Mouse (Mus musculus) cerebellum, postnatal 4 days (tissue): Measurements from ENCODE around the gene 1700025C18Rik.

ENCODE experiments used
- DNase-seq, 2 experiments: peaks; one replicate each; pipeline ENCODE4 v3.0.0; 2022; ENCODE audit warnings: low spot score in 2 of 2, mixed read lengths in 1 of 2

Gene 1700025C18Rik

DNA sequence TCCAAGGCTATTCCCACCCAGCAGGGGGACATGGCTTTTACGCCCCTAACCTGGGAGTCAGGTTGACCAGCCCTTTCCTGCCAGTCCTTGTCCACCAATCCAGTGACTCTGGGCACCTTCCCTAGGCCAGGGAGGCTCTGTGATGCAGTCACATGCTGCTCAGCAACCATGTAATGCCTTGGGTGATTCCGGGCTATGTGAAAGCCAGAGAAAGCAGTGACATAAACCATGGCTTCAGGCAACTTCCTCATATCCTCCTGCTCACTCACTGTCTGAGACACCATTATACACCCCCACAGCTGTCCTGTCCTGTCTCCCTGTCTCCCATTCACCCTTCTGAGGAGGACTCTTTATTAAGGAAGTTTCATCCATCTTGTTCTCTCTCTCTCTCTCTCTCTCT, at the start of gene 1700025C18Rik:
Gene 1700025C18Rik, minus strand, starts transcription at position 101 of the 400 bp plus-strand sequence.
- no peak for DNase-seq

DNA sequence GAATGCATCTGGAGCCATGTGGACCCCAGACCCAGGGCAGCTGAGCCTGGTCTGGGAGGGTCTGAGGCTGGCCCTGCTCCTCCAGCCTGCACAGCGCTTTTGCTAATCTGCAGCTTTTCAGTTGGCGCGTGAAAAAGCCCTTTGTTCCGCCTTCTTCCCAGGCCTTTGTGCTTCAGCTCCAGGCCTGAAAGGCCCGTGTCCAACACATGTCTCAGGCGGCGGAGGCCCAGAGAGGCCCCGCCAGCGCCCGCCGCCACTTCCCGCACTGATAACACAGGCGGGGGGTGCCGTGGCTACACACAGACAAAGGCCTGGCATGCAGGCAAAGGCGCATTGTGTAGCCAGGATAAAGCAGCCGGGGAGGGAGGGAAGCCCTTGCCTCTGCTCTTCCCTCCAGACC, 45.5 kb upstream of the 1700025C18Rik start:
- peak in 1 of 2 experiments; percentile 31 for DNase-seq

DNA sequence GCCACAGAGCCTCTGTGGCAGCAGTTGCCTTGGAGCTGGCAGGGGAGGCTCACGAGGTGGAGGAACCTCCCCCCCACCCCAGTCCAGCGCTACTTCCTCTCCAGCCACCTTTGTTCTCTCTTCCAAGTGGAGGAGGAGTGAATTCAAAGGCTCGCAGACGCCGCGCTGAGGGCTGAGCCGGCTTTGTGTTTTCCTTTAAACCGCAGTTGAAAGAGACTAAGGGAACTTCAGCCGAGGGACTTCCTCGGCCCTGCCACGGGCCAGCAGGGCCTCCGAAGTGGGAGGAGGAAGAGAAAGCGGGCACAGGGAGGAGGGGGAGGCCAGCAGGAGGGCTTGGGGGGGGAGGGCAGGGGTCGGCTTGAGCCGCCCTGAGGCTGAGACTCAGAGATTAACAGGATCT, 43.0 kb upstream of the 1700025C18Rik start:
- no peak for DNase-seq

DNA sequence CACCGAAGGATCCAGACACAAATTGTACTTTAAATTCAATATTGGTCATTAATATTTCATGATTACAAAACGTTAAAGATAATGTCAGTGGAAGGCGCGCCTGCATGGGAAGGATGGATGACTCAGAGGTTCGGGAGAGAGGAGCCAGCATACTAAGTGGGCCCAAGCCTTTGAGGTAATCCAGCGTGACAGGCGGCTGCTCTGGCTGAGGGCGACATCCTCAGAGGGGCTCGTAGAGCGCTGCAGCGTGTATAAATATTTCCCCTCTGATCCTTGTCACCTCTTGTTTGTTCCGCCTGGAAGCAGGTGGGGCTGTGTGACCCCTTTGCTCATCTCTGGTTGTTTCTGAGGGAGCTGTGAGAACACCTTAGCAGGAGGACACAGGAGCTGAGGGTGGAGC, 40.9 kb upstream of the 1700025C18Rik start:
- no peak for DNase-seq

DNA sequence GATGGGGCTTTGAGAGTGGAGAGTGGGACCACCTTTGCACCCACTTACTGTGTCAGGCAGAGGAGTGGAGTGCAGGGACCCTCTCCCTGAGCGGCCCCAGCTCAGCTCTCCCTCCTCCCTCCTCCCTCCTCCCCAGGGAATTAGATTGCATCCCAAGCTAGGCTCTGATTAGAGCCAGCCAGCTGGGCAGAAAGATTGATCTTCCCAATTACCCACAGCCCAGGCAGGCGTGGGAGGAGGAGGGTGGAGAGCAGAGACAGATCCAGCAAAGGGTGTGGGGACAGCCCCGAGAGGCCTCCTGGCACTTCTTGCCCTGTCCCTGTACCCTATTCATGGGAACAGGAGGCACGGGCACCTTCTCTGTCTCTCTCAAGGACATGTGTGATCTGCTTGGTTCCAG, 38.6 kb upstream of the 1700025C18Rik start:
- DNase-seq = no peak

DNA sequence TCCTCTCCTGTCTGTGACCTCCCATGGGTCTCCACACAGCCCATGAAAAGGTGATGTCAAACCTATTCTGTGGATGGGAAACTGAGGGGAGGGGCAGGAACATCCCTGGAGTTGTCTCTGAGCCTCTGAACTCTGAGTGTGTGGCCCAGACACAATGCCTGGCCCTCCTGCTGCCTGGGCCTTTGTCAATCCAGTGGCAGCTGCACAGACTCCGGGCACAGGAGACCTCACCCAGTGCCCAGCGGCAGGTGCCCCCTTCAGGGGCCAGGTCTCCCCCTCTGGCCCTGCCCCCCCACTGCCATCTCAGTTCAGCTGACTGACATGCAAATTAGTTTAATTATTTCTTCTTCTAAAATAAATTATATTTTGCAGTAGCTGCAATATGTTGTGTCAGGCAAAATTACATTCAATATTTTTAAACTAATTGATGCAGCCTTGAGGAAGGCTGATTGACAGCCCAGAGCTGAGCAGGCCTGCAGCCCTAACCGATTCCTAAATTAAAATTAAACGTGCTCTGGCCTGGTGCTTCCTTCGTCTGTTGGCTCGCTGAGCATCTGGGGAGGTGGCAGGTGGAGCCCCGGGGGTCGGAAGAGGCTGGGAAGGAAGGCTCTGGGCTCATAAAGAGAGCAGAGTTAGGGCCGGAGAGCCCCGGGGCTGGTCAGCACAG, 36.5 kb upstream of the 1700025C18Rik start:
- no peak for DNase-seq

DNA sequence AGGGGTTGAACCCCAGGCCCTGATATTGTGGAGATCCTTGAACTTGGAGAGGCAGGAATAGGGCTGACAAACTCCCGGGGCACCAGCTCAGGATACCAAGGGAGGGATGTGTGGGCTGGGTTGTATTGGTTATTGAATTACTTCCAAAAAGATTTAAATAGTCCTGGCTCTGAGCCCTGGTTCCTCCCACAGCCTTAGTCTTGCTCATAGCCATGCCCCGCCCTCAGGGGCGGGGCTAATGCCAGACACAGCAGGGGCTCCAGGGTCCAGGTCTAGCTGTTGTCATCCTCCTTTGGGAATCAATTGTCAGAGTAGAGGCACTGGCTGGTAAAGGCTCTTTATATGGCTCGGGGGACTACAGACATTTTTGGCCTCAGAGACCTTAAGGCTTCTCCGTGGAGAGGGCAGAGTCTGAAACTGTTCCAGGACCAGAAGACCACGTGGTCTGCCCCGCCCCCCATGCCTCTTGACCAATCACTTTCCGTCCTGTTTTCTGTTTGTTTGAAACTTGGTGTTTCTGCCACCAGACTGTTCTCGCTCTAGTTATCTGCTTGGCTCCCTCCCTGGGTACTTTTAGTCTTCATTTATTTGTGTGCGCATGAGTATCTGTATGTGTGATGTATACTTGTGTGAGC, 30.8 kb upstream of the 1700025C18Rik start:
- peak in 1 of 2 experiments; percentile 23 for DNase-seq

DNA sequence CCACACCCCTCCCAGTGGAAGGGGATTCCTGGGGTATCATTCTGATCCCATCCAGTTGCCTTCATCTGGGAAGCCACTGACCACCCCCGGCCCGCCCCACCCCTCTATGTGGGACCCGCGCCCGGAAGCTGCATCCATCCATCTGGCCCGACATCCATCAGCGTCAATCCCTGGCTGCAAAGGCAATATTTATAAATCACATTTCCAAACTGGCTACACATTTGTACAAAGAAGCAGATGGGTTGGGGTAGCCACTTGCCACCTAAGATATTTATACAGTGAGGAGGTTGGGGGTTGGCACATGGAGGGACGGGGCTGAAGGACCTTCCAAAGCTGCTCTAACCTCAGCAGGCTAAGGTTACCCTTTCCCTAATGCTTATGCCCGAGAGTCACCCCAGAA, 30.2 kb upstream of the 1700025C18Rik start:
- no peak for DNase-seq

DNA sequence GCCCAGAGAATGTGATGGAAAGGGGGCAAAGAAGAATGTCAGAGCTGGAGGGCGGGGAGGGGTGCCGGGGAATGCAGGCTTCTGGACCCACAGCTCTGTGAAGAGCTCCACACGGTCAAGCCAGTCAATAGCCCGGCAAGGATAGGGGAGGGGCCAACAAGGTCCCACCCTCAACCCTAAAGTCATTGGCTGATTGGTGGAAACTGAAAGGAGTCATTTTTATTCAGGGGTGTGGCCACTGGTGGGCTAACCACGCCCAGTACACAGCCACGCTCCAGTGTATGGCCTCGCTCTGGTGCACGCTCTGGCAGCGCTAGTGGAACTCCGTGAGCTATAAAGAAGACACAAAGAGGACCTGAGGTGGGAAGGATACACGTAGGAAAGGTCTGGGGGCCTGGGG, 23.2 kb upstream of the 1700025C18Rik start:
- DNase-seq = no peak

DNA sequence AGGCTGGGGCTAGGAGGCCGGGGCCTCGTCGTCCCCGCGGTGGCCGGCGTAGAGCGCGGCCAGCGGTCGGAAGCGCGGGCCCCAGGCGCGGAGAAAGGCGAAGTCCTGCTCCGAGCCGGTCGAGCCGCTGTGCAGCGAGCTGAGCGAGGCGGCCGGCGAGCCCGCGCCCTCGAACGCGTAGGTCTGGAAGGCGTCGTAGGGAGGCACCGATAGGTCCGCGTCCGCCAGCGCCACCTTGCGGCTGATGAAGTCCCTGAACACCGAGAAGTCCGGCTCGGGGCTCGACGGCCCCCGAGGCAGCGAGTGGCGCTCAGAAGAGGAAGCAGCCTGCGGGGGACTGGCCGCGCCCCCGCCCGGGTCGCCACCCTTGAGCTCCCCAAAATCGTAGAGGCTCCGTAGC, 21.6 kb upstream of the 1700025C18Rik start:
- peak; percentile 68 to 90 for DNase-seq

DNA sequence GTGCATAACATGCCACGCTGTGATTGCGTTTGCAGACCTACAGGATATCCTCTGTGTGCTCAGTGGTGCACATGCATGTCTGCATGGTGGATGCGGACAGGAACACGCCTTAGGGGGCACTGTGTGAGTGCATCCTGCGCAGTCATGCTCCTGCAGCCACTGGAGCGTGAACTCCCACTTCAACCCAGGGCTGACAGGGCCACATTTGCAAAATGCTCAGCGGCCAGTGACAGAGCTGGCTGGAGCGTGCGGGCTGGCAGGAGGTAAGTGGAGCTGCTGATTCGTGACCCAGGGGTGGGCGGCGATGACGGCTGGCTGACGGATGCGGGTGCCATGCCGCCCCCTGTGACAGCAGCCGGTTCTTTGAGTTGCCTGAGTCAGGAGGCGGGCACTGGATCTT, 16.0 kb upstream of the 1700025C18Rik start:
- DNase-seq = no peak

DNA sequence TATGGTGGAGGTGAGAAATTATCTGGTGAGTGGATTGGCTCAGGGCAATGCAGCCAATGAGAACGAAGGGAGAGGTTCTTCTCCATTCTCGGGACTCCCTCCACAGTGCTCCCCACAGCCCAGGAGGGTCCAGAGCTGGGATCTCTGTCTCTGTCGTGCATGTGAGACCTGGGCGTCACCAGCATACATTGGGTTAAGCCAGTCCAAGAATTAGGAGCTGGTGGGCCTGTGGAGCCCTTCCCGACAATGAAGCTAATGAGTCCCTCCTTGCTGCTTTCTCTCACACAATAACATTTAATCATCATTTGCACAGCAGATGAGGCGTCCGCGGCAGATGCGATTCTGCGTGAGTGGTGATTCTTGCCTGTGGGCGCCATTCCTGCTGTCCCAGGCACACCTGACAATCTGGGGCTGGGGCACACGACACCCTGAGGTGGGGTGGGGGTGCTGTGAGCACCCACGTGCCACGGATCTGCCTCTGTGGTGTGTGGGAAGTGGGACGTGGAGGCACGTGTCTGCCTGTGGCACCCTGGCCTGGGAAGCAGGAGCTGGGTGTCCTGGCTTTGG, 15.0 kb upstream of the 1700025C18Rik start:
- no peak for DNase-seq

DNA sequence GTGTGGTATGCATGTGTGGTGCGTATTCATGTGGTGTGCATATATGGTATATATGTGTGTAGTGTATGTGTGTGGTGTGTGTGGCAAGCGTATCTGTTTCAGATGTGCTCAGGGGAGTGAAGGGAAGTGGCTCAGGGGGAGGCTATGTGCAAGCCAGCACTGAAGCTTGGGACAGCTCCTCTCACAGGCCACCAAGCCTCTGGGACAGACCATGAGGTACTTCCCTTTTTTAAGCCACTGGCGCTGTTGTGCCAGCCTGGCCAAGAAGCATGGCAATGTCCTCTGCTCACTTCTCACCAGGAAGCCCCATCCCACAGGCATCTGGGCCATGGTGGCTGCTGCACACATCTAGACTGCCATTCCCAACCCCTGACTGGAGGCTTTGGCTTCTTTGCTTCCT, 12.4 kb upstream of the 1700025C18Rik start:
- no peak for DNase-seq

DNA sequence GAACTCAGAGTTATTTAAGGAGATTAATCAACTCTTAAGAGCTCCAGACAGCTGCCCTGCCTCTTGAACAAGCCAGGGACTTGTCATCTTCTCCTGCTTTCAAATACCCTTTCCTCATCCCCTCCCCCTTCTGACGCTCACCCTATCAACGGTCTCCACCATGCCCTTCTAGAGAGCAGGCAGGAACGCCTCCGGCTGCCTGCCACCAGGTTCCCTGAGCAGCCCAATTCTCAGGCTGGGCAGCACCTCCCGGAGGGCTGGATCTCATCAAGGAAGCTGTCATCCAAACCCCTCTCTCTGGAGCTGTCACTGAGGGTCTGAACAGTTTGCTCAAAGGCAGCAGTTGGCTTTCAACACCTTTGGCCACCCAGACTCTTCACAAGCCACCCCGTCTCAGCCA, 10.2 kb upstream of the 1700025C18Rik start:
- no peak for DNase-seq

DNA sequence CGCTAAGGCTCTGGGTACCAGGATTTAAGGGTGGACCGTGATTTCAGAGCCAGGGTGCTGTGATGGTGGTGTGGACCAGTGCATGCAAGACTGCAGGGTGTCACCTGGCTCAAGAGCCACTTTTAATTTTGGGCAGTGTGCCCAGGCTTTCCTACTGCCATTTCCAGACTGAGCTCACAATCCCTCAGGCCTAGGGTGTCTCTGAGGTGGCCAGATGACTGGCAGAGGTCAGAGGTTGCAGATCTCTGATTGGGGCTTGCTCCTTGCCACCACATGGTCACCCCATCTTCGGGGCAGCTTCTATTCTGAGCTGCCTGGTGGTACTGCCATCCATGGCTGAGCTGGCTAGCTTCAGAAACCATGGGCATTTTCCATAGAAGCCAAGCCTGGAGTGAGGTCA, 8.3 kb upstream of the 1700025C18Rik start:
- no peak for DNase-seq

DNA sequence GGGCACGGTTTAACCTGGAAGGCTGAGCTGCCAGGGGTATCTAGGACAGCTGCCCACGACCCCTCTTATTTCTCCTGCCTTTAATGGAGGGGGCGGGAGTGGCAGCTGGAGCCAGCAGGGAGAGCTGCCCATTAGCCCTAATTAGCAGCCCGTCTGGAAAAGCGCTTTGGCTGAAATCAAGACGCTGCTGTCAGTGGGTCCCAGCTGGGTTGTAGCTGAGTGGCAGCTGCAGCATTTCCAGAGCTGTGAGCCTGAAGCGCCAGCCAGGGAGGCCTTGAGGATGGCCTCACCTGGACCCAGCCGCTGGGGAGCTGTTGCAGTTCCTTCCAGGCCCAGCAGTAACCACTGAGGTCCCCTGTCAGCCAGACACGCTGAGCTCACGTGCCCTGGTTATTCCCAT, 5.8 kb upstream of the 1700025C18Rik start:
- peak in 1 of 2 experiments; percentile 57 for DNase-seq

DNA sequence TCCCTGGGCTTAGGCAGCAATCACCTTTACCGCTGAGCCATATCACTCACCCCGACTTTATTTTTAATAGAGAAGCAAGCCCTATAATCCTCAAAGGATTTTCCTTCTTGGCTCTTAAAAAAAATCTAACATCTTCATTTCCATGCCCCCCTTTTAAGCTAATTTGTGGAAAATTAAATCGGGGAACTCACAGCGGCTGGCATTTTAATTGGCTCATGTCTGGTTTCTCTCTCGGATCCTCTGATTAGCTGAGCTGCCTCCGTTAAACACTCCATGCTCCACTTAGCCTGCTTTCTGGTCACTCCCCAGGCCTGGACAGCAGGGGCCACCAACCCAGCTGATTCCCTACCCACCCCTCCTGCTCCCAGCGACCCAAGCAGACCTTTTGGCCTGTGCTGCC, 1.8 kb upstream of the 1700025C18Rik start:
- no peak for DNase-seq

DNA sequence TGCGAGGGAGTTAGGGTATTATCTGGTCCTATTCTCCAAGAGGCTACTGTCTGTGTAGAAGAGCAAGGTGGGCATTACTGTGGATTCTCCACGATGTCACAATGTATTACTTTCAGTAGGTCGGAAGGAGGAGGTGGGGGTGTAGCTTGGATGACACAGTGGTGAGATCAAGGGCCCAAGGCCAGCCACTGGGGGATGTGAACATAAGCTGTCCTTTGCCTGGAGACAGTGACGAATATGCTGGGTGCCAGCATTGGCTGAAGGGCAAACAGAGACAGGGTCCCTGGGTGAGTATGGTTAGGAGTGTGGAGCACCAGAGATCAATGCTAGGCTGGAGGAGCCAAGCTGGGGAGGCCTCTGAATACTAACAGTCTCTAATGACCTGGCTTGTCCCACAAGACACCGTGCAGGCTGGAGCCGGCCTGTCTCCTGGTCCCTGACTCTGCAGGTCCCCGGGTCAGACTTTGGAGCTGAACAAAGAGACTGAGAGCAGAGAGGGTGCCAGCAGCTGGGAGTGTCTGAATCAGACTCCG, 949 bp upstream of the 1700025C18Rik start:
- no peak for DNase-seq

DNA sequence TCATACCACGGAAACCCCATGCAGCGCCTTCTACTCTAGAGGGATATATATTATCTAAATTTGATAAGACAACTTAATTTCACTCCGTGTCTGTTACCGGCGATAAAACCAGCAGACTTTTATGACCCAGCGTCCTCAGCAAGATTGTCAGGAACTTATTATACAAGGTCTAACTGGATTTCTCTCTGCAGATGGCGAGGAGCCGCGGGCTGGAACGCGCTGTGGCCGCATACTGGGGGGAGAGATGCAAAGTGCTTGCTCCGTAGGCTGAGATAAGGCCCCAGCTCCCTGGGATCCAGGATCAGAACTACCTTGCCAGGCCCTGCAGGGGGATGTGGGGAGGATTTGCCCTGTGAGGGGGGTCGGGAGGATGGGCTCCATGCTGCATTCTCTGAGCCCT, 1.1 kb downstream of the 1700025C18Rik start:
- DNase-seq = no peak

DNA sequence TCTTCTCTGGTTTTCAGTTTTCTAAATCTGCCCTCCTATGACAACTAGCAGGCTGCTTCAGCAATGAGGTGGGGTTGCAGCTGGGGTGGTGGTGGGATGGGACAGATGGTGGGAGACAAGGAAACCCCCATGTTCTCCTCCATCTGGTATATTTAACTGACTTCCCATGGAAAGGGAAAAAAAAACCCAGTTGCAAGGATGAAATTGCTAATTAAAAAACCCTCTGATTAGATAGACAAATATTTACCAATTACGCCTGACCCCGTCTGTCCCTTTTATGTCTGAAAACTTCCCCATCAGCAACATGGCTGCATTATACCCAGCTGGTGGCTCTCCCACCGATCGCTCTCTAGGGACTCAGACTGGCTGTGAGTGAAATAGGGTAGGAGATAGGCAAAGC, 3.9 kb downstream of the 1700025C18Rik start:
- no peak for DNase-seq

DNA sequence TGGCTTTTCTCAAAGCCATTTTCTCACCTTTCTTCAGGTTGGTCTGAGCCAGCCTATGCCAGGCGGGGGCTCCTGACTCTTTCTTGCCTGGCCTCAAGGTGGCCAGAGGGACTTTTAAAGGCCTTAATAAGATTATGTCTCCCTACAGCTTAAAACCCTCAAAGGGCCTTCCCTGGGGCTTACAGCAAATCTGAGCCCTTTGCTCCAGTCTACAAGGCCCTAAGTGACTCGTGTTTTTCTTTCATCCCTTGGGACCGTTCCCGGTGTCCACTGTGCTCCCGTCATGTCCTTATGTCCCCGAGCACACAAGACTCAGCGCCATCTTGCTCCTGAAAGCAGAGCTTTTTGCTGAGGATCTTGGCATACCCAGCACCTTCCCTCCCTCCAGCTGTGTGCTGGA, 9.3 kb downstream of the 1700025C18Rik start:
- no peak for DNase-seq

DNA sequence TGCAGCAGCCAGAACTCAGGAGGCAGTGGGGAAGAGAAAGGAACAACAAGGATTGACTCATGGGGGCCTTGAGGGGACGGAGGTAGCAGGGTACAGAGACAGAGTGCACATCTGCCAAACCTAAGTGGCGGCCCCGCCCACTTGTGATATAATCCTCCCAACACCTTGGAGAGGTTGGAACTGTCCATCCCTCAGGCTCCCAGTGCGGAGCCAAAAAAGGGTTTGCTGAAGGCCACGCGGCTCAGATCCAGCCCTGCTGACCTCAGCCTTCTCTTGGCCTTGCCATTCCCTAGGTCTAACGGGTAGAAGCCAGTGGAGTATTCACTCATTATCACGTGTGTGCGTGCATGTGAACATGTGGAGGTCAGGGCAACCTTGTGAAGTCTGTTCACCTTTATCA, 9.9 kb downstream of the 1700025C18Rik start:
- DNase-seq = no peak

DNA sequence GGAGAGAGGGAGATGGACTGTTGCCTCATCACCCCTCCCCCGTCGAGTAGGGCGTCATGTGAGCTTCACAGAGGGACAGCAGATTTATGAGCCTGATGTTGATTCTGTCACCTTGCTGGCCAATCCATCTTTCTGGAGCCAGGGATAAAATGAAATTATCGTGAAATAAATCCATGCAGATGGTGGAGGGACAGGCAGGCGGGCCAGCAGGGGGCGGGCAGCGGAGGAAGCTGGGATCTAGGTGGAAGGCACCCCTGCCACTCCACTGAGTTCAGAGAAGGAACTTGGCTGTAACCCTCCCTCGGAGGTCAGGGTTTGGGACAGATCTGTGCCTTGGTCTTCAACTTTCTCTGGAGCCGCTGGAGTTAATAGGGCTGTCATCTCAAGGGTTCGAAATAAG, 11.9 kb downstream of the 1700025C18Rik start:
- no peak for DNase-seq
